Mouse (Mus musculus): Measurements from ENCODE around the gene Fgfr2. TPM values are rescaled to one million over a fixed set of nuclear protein-coding genes. Genes with fewer than 3 reads are reported as not detected.
"Not testable (repeated sequence)": the region's sequence is repeated elsewhere in the genome, so short reads cannot be mapped to it uniquely, and the experiment has no call there.

The Fgfr2 gene
- polyA plus RNA-seq, 1 experiment from 2014 or later = 93.4 TPM

GRCm38 (mm10) chr7:132529206-132529605 is 593.9 kb downstream of the Fgfr2 start:
- Histone ChIP-seq H3K9me3 (replicated peaks; ENCODE audit: control insufficient read depth, low read length) (no peaks in the 10 kb centered on the region), H3K27ac (ENCODE audit: low read length) (no peak overlapping the region), H3K4me2 (ENCODE audit: low read depth, low read length) (no peak overlapping the region), H3K27me3 (ENCODE audit: control insufficient read depth, insufficient read depth, low read length) (no peaks in the 10 kb centered on the region), H3K9ac (ENCODE audit: low read length) (no peak overlapping the region), H3K36me3 (ENCODE audit: control insufficient read depth, insufficient read depth, low read length) (no peaks in the 10 kb centered on the region), H3K4me3 (replicated peaks; ENCODE audit: low read length) (no peak overlapping the region), H3K4me1 (ENCODE audit: control insufficient read depth, insufficient read depth, low read length) (no peaks in the 10 kb centered on the region)
- no peak for ATAC-seq (ENCODE audit: insufficient read depth, low FRiP score)
- WGBS = 78% methylated on average over 3 of the region's 3 CpGs

DNA sequence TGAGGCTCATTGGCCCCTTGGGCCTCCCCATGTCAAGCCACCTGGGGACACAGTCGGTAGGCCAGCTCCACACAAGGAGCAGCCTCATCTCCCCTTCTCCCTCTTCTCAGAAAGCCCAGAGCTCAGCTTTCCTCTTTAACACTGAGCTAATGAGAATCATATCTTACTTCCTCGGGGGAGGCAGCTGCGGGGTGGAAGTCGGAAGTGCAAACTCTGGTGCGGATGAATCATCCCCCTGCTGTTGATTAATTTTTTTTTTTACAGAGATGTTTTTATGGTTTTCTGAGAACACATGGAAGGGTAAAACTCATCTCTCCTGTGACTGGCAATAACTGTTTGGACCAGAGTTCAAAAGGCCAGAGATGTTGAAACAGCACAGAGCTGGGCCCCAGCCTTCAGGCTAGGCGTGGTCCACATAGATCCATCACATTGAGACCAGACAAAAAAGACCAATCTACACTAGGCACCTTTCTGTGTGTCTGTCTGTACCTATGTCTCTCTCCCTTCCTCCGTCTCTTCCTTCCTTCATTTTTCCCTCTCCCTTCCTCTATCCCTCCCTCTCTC is 609.6 kb downstream of the Fgfr2 start:
- Histone ChIP-seq H3K36me3 (ENCODE audit: control insufficient read depth, insufficient read depth, low read length) (no peaks in the 10 kb centered on the region), H3K9ac (ENCODE audit: low read length) (no peak overlapping the region), H3K4me3 (replicated peaks; ENCODE audit: low read length) (no peak overlapping the region), H3K27ac (ENCODE audit: low read length) (no peak overlapping the region), H3K4me2 (ENCODE audit: low read depth, low read length) (no peak overlapping the region), H3K9me3 (replicated peaks; ENCODE audit: control insufficient read depth, low read length) (no peaks in the 10 kb centered on the region), H3K4me1 (ENCODE audit: control insufficient read depth, insufficient read depth, low read length) (0 out of 2 replicates have a peak, but pooled peaks cover 2% of the 10 kb centered on the region), H3K27me3 (ENCODE audit: control insufficient read depth, insufficient read depth, low read length) (no peaks in the 10 kb centered on the region)
- 56% methylated on average over 7 of the region's 7 CpGs for WGBS
- no peak for ATAC-seq (ENCODE audit: insufficient read depth, low FRiP score)

DNA sequence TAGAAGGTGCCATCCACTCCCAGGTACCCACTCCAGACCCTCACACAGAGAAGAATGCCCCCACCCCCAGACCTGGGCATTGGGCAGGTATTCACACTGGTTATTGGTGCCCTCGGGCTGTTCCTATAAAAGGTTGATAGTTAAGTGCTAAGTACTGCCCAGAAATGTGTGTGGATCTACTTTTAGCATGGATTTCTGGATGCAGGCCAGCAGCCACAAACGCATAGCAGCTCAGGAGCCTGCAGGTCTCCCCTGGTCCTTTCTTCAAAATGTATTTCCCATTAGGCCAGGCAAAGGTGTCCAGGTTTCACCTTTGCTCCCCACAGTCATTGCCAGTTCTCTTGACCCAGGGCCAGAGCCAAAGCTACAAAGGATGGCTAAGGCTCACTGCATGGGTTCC is 614.0 kb downstream of the Fgfr2 start:
- H3K4me2 ChIP-seq (ENCODE audit: low read depth, low read length) = no peak overlapping the region
- no peaks in the 10 kb centered on the region for H3K27me3 ChIP-seq (ENCODE audit: control insufficient read depth, insufficient read depth, low read length)
- peaks cover 6% of the 10 kb centered on the region; the same call in 1 of the 2 replicates for H3K4me1 ChIP-seq (ENCODE audit: control insufficient read depth, insufficient read depth, low read length)
- ATAC-seq (ENCODE audit: insufficient read depth, low FRiP score) = no peak
- no peaks in the 10 kb centered on the region for H3K9me3 ChIP-seq (replicated peaks; ENCODE audit: control insufficient read depth, low read length)
- H3K9ac ChIP-seq (ENCODE audit: low read length) = no peak overlapping the region
- H3K36me3 ChIP-seq (ENCODE audit: control insufficient read depth, insufficient read depth, low read length) = no peaks in the 10 kb centered on the region
- WGBS = 60% methylated on average over 2 of the region's 2 CpGs
- no peak overlapping the region for H3K27ac ChIP-seq (ENCODE audit: low read length)
- H3K4me3 ChIP-seq (replicated peaks; ENCODE audit: low read length) = no peak overlapping the region

- H3K4me1 ChIP-seq (ENCODE audit: control insufficient read depth, insufficient read depth, low read length) = peaks cover 10% of the 10 kb centered on the region; the same call in 1 of the 2 replicates
- H3K27me3 ChIP-seq (ENCODE audit: control insufficient read depth, insufficient read depth, low read length) = no peaks in the 10 kb centered on the region
- no peaks in the 10 kb centered on the region for H3K36me3 ChIP-seq (ENCODE audit: control insufficient read depth, insufficient read depth, low read length)
- no peak overlapping the region for H3K9ac ChIP-seq (ENCODE audit: low read length)
- no peak overlapping the region for H3K4me3 ChIP-seq (replicated peaks; ENCODE audit: low read length)
- H3K9me3 ChIP-seq (replicated peaks; ENCODE audit: control insufficient read depth, low read length) = no peaks in the 10 kb centered on the region
- no peak overlapping the region for H3K27ac ChIP-seq (ENCODE audit: low read length)
- 50% methylated on average over 4 of the region's 4 CpGs for WGBS
- H3K4me2 ChIP-seq (ENCODE audit: low read depth, low read length) = no peak overlapping the region
- ATAC-seq (ENCODE audit: insufficient read depth, low FRiP score) = no peak
These were observed 615.8 kb downstream of the Fgfr2 start for GRCm38 (mm10) chr7:132507361-132507760.

DNA sequence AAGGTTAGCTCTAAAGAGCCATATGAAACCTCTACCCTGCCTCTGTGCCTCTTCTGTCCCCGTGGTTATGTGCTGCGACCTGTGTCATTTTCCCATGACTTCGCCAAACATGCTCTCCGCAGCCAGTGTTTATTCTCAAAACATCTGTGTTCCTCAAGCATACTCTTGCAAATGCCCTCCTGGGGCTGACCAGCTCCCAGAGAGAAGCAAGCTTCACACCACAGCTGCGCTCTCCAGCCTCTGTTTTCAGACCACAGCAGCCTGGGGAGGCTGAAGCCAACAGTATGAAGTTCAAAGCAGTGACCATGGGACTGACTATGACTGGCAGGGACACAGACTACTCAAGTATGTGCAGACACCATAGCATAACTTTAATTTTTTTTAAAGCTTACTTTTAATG is 616.9 kb downstream of the Fgfr2 start:
- Histone ChIP-seq H3K4me3 (replicated peaks; ENCODE audit: low read length) (no peak overlapping the region), H3K4me2 (ENCODE audit: low read depth, low read length) (no peak overlapping the region), H3K36me3 (ENCODE audit: control insufficient read depth, insufficient read depth, low read length) (no peaks in the 10 kb centered on the region), H3K9ac (ENCODE audit: low read length) (no peak overlapping the region), H3K4me1 (ENCODE audit: control insufficient read depth, insufficient read depth, low read length) (peaks cover 10% of the 10 kb centered on the region; the same call in 1 of the 2 replicates), H3K27me3 (ENCODE audit: control insufficient read depth, insufficient read depth, low read length) (no peaks in the 10 kb centered on the region), H3K27ac (ENCODE audit: low read length) (no peak overlapping the region), H3K9me3 (replicated peaks; ENCODE audit: control insufficient read depth, low read length) (no peaks in the 10 kb centered on the region)
- 29% methylated on average over 5 of the region's 5 CpGs for WGBS
- no peak for ATAC-seq (ENCODE audit: insufficient read depth, low FRiP score)

DNA sequence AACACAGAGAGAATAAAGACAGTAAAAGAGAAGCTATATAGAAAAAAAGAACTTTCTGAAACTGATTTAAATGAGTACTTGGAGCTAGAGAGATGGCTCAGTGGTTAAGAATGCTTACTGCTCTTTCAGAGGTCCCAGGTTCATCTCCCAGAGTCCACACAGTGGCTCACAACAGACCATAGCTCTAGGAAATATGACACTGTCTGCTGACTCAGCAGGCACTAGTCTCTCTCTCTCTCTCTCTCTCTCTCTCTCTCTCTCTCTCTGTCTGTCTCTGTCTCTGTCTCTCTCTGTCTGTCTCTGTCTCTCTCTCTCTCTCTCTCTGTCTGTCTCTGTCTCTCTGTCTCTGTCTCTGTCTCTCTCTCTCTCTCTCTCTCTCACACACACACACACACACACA is 620.7 kb downstream of the Fgfr2 start:
- peaks cover 10% of the 10 kb centered on the region; the same call in 1 of the 2 replicates for H3K4me1 ChIP-seq (ENCODE audit: control insufficient read depth, insufficient read depth, low read length)
- not testable (repeated sequence) for H3K36me3 ChIP-seq (ENCODE audit: control insufficient read depth, insufficient read depth, low read length); H3K4me2 ChIP-seq (ENCODE audit: low read depth, low read length); H3K27me3 ChIP-seq (ENCODE audit: control insufficient read depth, insufficient read depth, low read length); H3K9me3 ChIP-seq (replicated peaks; ENCODE audit: control insufficient read depth, low read length); H3K9ac ChIP-seq (ENCODE audit: low read length); ATAC-seq (ENCODE audit: insufficient read depth, low FRiP score); H3K27ac ChIP-seq (ENCODE audit: low read length); H3K4me3 ChIP-seq (replicated peaks; ENCODE audit: low read length)

GRCm38 (mm10) chr7:132497142-132497541 is 626.0 kb downstream of the Fgfr2 start:
- Histone ChIP-seq H3K4me3 (replicated peaks; ENCODE audit: low read length) (no peak overlapping the region), H3K9ac (ENCODE audit: low read length) (no peak overlapping the region), H3K4me2 (ENCODE audit: low read depth, low read length) (no peak overlapping the region), H3K9me3 (replicated peaks; ENCODE audit: control insufficient read depth, low read length) (no peaks in the 10 kb centered on the region), H3K27me3 (ENCODE audit: control insufficient read depth, insufficient read depth, low read length) (no peaks in the 10 kb centered on the region), H3K4me1 (ENCODE audit: control insufficient read depth, insufficient read depth, low read length) (no peaks in the 10 kb centered on the region), H3K36me3 (ENCODE audit: control insufficient read depth, insufficient read depth, low read length) (no peaks in the 10 kb centered on the region), H3K27ac (ENCODE audit: low read length) (no peak overlapping the region)
- WGBS = 97% methylated on average over 3 of the region's 3 CpGs
- no peak for ATAC-seq (ENCODE audit: insufficient read depth, low FRiP score)

DNA sequence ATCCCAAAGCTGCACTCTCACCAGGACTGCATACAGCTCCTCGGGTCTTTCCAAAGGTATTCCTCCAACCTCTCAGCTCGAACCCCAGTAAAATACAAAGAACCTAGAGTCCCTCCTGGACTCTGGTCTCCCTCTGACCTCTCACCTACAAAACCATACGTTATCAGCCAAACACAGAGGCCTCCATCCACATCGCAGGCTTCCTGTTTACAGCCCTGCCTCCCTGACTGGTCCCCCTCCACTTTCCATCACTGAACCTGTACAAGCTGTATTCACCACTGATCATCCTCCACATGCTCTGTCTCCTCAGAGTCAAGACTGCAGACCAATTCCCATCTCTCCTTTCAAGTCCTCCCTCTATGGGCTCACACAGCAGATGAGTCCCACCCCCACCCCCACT is 628.9 kb downstream of the Fgfr2 start:
- no peak overlapping the region for H3K4me2 ChIP-seq (ENCODE audit: low read depth, low read length)
- no peak overlapping the region for H3K4me3 ChIP-seq (replicated peaks; ENCODE audit: low read length)
- no peaks in the 10 kb centered on the region for H3K9me3 ChIP-seq (replicated peaks; ENCODE audit: control insufficient read depth, low read length)
- H3K36me3 ChIP-seq (ENCODE audit: control insufficient read depth, insufficient read depth, low read length) = no peaks in the 10 kb centered on the region
- WGBS = 35% methylated on average over 4 of the region's 4 CpGs
- no peak; the same call in 1 of the 2 replicates for ATAC-seq (ENCODE audit: insufficient read depth, low FRiP score)
- H3K27ac ChIP-seq (ENCODE audit: low read length) = no peak overlapping the region
- H3K9ac ChIP-seq (ENCODE audit: low read length) = no peak overlapping the region
- no peaks in the 10 kb centered on the region for H3K4me1 ChIP-seq (ENCODE audit: control insufficient read depth, insufficient read depth, low read length)
- no peaks in the 10 kb centered on the region for H3K27me3 ChIP-seq (ENCODE audit: control insufficient read depth, insufficient read depth, low read length)

GRCm38 (mm10) chr7:132493632-132494031 is 629.5 kb downstream of the Fgfr2 start:
- H3K4me2 ChIP-seq (ENCODE audit: low read depth, low read length) = no peak overlapping the region
- ATAC-seq (ENCODE audit: insufficient read depth, low FRiP score) = no peak; the same call in 1 of the 2 replicates
- H3K9ac ChIP-seq (ENCODE audit: low read length) = no peak overlapping the region
- H3K27me3 ChIP-seq (ENCODE audit: control insufficient read depth, insufficient read depth, low read length) = no peaks in the 10 kb centered on the region; the same call in 1 of the 2 replicates
- no peaks in the 10 kb centered on the region for H3K36me3 ChIP-seq (ENCODE audit: control insufficient read depth, insufficient read depth, low read length)
- no peaks in the 10 kb centered on the region for H3K9me3 ChIP-seq (replicated peaks; ENCODE audit: control insufficient read depth, low read length)
- H3K4me1 ChIP-seq (ENCODE audit: control insufficient read depth, insufficient read depth, low read length) = no peaks in the 10 kb centered on the region
- no peak overlapping the region for H3K27ac ChIP-seq (ENCODE audit: low read length)
- no peak overlapping the region for H3K4me3 ChIP-seq (replicated peaks; ENCODE audit: low read length)
- WGBS = 68% methylated on average over 3 of the region's 3 CpGs

All from stomach, embryonic 16.5 days (tissue).